Mouse (Mus musculus): ENCODE measurements around the gene Gm13693. TPM values are rescaled to one million over a fixed set of nuclear protein-coding genes. Genes with fewer than 3 reads are reported as not detected.

Gene Gm13693
- polyA plus RNA-seq (2015; fragmentation: Nextera tagmentation; extraction: Ambion mirVana) = not detected in 2 replicates

DNA sequence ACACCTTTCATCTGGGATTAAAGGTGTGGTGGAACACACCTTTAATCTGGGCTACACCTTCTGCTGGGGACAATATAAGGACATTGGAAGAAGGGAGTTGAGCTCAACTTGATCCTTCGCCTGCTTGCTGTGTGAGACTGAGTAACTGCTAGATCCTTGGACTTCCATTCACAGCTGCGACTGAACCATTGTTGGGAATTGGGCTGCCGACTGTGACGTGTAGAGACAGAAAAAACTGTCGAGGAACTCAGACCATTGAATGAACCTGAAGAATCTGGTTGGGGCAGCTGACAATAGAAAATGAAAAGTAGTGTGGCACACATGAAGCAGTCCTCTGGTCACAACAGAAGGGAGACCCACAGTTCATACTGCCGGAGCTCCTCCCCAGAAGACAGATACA is at the start of gene Gm13693:
Gene Gm13693 (plus strand): TSS at position 301 of the 400 bp plus-strand sequence.

DNA sequence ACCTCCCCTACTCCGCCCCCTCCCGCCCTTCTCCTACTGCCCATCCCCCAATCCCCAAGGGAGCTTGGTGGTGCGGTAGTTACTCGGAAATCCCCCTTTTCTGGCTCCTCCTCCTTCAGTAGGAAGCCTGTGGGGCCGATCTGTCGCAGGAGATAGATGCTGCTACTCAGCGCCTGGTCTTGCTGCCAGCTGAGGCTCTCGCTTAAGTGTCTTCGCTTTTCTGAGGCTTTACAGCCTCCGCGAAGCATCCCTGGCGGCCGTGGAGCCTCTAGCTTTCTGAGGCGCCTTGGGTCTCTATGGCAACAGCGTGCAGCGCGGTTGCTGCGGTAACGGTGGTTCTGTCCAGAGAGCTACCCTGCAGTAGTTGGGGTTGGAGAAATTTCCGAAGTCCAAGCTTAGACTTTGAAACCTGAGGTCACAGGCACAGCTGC is 20.4 kb upstream of the Gm13693 start, which contains the start of gene Zswim2:
Gene Zswim2 (minus strand): TSS at position 298 of the 431 bp plus-strand sequence.

DNA sequence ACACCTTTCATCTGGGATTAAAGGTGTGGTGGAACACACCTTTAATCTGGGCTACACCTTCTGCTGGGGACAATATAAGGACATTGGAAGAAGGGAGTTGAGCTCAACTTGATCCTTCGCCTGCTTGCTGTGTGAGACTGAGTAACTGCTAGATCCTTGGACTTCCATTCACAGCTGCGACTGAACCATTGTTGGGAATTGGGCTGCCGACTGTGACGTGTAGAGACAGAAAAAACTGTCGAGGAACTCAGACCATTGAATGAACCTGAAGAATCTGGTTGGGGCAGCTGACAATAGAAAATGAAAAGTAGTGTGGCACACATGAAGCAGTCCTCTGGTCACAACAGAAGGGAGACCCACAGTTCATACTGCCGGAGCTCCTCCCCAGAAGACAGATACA is 5.9 kb upstream of the Gm13693 start, which contains the start of gene Gm13698:
Gene Gm13698 (plus strand): TSS at position 301 of the 400 bp plus-strand sequence.

DNA sequence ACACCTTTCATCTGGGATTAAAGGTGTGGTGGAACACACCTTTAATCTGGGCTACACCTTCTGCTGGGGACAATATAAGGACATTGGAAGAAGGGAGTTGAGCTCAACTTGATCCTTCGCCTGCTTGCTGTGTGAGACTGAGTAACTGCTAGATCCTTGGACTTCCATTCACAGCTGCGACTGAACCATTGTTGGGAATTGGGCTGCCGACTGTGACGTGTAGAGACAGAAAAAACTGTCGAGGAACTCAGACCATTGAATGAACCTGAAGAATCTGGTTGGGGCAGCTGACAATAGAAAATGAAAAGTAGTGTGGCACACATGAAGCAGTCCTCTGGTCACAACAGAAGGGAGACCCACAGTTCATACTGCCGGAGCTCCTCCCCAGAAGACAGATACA is 5.7 kb downstream of the Gm13693 start, which contains the start of gene Gm13695:
Gene Gm13695 (plus strand): TSS at position 301 of the 400 bp plus-strand sequence.

DNA sequence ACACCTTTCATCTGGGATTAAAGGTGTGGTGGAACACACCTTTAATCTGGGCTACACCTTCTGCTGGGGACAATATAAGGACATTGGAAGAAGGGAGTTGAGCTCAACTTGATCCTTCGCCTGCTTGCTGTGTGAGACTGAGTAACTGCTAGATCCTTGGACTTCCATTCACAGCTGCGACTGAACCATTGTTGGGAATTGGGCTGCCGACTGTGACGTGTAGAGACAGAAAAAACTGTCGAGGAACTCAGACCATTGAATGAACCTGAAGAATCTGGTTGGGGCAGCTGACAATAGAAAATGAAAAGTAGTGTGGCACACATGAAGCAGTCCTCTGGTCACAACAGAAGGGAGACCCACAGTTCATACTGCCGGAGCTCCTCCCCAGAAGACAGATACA is 11.5 kb downstream of the Gm13693 start, which contains the start of gene Gm13696:
Gene Gm13696 (plus strand): TSS at position 301 of the 400 bp plus-strand sequence.

DNA sequence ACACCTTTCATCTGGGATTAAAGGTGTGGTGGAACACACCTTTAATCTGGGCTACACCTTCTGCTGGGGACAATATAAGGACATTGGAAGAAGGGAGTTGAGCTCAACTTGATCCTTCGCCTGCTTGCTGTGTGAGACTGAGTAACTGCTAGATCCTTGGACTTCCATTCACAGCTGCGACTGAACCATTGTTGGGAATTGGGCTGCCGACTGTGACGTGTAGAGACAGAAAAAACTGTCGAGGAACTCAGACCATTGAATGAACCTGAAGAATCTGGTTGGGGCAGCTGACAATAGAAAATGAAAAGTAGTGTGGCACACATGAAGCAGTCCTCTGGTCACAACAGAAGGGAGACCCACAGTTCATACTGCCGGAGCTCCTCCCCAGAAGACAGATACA is 17.3 kb downstream of the Gm13693 start, which contains the start of gene Gm13694:
Gene Gm13694 (plus strand): TSS at position 301 of the 400 bp plus-strand sequence.

DNA sequence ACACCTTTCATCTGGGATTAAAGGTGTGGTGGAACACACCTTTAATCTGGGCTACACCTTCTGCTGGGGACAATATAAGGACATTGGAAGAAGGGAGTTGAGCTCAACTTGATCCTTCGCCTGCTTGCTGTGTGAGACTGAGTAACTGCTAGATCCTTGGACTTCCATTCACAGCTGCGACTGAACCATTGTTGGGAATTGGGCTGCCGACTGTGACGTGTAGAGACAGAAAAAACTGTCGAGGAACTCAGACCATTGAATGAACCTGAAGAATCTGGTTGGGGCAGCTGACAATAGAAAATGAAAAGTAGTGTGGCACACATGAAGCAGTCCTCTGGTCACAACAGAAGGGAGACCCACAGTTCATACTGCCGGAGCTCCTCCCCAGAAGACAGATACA is 23.1 kb downstream of the Gm13693 start, which contains the start of gene Gm13697:
Gene Gm13697 (plus strand): TSS at position 301 of the 400 bp plus-strand sequence.

DNA sequence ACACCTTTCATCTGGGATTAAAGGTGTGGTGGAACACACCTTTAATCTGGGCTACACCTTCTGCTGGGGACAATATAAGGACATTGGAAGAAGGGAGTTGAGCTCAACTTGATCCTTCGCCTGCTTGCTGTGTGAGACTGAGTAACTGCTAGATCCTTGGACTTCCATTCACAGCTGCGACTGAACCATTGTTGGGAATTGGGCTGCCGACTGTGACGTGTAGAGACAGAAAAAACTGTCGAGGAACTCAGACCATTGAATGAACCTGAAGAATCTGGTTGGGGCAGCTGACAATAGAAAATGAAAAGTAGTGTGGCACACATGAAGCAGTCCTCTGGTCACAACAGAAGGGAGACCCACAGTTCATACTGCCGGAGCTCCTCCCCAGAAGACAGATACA is 28.9 kb downstream of the Gm13693 start, which contains the start of gene Gm13691:
Gene Gm13691 (plus strand): TSS at position 301 of the 400 bp plus-strand sequence.

Other genes with a start within 250 kb of the Gm13693 start
- 42.4 and 51.3 TPM in 2 replicates for gene Itgav, start 237.1 kb upstream of the Gm13693 start, polyA plus RNA-seq (2015; fragmentation: Nextera tagmentation; extraction: Ambion mirVana)
- 4.6 and 5.0 TPM in 2 replicates for gene Fam171b, start 148.9 kb upstream of the Gm13693 start, polyA plus RNA-seq (2015; fragmentation: Nextera tagmentation; extraction: Ambion mirVana)
- gene Zswim2, start 20.3 kb upstream of the Gm13693 start, polyA plus RNA-seq (2015; fragmentation: Nextera tagmentation; extraction: Ambion mirVana) = not detected in 2 replicates
- gene Gm13698, start 5.8 kb upstream of the Gm13693 start, polyA plus RNA-seq (2015; fragmentation: Nextera tagmentation; extraction: Ambion mirVana) = not detected in 2 replicates
- gene Gm13695, start 5.8 kb downstream of the Gm13693 start, polyA plus RNA-seq (2015; fragmentation: Nextera tagmentation; extraction: Ambion mirVana) = not detected in 2 replicates
- gene Gm13696, start 11.6 kb downstream of the Gm13693 start, polyA plus RNA-seq (2015; fragmentation: Nextera tagmentation; extraction: Ambion mirVana) = not detected in 2 replicates
- not detected in 2 replicates for gene Gm13694, start 17.4 kb downstream of the Gm13693 start, polyA plus RNA-seq (2015; fragmentation: Nextera tagmentation; extraction: Ambion mirVana)
- gene Gm13697, start 23.2 kb downstream of the Gm13693 start, polyA plus RNA-seq (2015; fragmentation: Nextera tagmentation; extraction: Ambion mirVana) = not detected in 2 replicates
- gene Gm13691, start 29.1 kb downstream of the Gm13693 start, polyA plus RNA-seq (2015; fragmentation: Nextera tagmentation; extraction: Ambion mirVana) = not detected in 2 replicates

All from skeletal muscle tissue, postnatal 0 days (tissue).